Mouse (Mus musculus) olfactory bulb, adult 2 months (tissue): Measurements from ENCODE around the gene Henmt1. TPM values are rescaled to one million over a fixed set of nuclear protein-coding genes. Genes with fewer than 3 reads are reported as not detected.
A peak's percentile ranks its signal among the peaks of the same experiment; 100 is the strongest.

Experiments
- H3K27ac ChIP-seq: fragments of 200-500 bp; 2 replicates; pipeline ENCODE4 v1.5.1; 2012; ENCODE audit warnings: low read depth, low read length; ENCODE audit not compliant: insufficient read depth
- H3K4me1 ChIP-seq: fragments of 200-500 bp; 2 replicates; pipeline ENCODE4 v1.6.1; 2012; ENCODE audit warnings: low read length; ENCODE audit not compliant: control insufficient read depth, insufficient read depth
- H3K4me3 ChIP-seq: fragments of 200-500 bp; 2 replicates; pipeline ENCODE4 v1.5.1; 2012; ENCODE audit warnings: mild to moderate bottlenecking, low read depth, low read length, moderate library complexity; ENCODE audit not compliant: insufficient read depth
- CTCF ChIP-seq: fragments of 200-500 bp; IDR thresholded peaks from 2 replicates; pipeline ENCODE4 v1.5.1; 2012; ENCODE audit warnings: low read depth, mild to moderate bottlenecking, low read length, moderate library complexity; ENCODE audit not compliant: insufficient read depth
- POLR2A ChIP-seq: fragments of 200-500 bp; IDR thresholded peaks from 2 replicates; pipeline ENCODE4 v1.6.1; 2012; ENCODE audit warnings: mild to moderate bottlenecking, low read depth, low read length, moderate library complexity; ENCODE audit not compliant: insufficient read depth
- WGBS: fragments of 180-500 bp; shearing (Covaris S2); methylation state at CpG from one replicate; pipeline ENCODE4 v1.1.7; 2018; 5-methylcytosine and 5-hydroxymethylcytosine counted together
- polyA plus RNA-seq: library from polyadenylated mRNA; stranded (reverse); fragments of >200 nt; gene quantifications from 2 replicates; pipeline ENCODE4 v1.2.4, GENCODE M21; 2012; ENCODE audit warnings: low replicate concordance; ENCODE audit not compliant: missing spikeins, insufficient read depth, insufficient read length

The Henmt1 gene
- polyA plus RNA-seq, 1 experiment, result not detected

DNA sequence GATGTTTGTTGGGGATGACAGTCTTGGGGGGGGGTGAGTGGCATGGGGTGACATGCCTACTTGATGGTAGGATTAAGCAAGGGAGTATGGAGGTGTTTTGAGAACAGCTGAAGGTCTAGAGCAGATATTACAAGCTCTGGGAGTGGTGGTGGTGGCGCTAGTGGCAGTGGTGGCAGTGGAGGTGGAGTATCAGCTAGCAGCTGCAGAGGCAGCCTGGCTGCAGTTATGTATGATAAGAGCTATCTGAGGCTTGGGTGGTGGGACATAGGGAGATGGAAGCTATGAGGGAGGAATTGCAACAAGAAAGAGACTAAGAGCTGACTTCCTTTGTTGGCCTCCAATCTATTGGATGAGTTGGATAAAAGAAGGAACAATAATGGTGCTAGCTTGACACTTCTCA lies 17.9 kb upstream of the Henmt1 start:
- H3K4me1 ChIP-seq, result no peaks in the 10 kb centered on the region
- no peak overlapping the region for H3K4me3 ChIP-seq
- no peak for TF ChIP-seq POLR2A
- no peak for TF ChIP-seq CTCF
- H3K27ac ChIP-seq, result no peak overlapping the region
- WGBS, result 97% methylated on average over 1 of the region's 1 CpGs

DNA sequence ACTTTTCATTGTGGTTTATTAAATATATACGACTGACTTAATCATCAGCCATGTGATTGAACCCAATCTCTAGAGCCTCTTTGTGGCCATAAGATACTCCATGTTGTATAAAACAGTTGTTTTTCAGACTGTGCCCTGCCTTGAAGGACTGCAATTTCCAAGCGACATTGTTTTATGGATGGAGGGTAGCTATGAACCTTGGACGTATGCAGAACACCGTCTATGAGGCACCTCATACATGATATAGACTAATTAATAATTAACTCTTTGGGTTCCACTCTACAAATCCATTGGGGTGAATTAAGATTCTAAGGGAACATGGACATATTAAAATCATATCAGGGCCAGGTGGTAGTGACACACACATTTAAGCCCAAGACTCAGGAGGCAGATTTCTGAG lies 14.0 kb upstream of the Henmt1 start:
- H3K27ac ChIP-seq, result no peak overlapping the region
- TF ChIP-seq CTCF, result no peak
- TF ChIP-seq POLR2A, result no peak
- H3K4me3 ChIP-seq, result no peak overlapping the region
- no peaks in the 10 kb centered on the region for H3K4me1 ChIP-seq
- 92% methylated on average over 4 of the region's 4 CpGs for WGBS

DNA sequence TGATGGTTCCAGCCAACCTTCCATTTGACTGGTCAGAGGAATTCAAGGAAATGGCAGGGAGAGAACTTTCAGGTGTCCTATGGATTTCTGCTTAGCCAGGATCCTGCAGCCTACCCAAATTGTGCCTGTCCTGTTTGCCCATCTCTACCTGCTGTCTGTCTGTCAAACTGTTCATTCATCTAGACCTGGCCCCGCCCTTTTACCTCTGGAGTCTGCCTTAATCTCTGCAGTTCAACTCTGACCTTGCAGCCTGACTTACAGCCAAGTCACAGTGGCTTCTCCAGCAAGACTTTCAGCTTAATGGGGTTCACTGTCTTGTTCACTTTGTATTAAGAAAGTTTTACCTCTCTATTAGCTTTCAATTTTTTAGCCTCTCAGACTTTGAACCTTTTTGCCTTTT lies 13.4 kb upstream of the Henmt1 start:
- 89% methylated on average over 1 of the region's 1 CpGs for WGBS
- no peak overlapping the region for H3K27ac ChIP-seq
- no peaks in the 10 kb centered on the region for H3K4me1 ChIP-seq
- no peak overlapping the region for H3K4me3 ChIP-seq
- TF ChIP-seq POLR2A (no peak), CTCF (no peak)

DNA sequence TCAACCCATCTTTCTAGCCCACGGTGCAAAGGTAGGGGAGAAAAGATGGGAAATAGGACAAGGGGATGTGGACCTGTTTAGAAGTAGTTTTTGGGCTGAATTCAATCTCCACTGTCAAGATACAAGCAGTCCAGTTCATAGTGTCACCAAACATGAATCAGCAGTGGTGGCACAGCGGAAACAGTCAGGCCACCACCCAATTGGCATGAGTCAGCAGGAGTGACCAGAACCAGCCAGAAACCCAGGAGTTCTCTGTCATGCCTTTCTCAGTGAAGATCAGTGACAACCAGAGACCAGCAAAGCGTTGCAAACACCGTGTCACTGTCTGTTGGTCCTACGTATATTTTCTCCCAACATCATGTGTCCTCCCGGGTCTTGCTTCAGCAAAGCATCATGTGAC lies 6.1 kb upstream of the Henmt1 start:
- no peak for TF ChIP-seq CTCF
- Histone ChIP-seq H3K4me3 (no peak overlapping the region), H3K4me1 (no peaks in the 10 kb centered on the region), H3K27ac (no peak overlapping the region)
- WGBS, result 97% methylated on average over 6 of the region's 6 CpGs

DNA sequence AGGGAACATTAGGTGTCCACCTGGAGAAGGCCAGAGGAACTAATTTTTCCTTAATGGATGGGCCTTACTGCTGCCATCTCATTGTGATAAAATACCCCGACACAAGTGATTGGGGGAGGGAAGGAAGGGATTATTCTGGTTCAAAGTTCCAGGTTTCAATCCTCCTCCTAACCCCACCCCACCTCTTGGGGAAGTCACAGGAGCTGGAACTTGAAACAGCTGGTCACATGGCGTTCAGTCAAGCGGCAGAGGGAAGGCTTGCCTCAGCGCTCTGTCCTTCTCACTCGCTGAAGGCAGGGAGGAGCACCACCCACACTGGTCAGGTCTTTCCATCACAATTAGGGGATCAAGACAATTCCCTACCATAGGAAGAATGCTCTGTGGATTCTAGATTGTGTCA lies 982 bp upstream of the Henmt1 start:
- H3K4me3 ChIP-seq, result no peak overlapping the region
- H3K4me1 ChIP-seq, result peaks cover 5% of the 10 kb centered on the region; the same call in 1 of the 2 replicates
- TF ChIP-seq CTCF (no peak), POLR2A (no peak)
- H3K27ac ChIP-seq, result no peak overlapping the region
- 91% methylated on average over 5 of the region's 5 CpGs for WGBS

DNA sequence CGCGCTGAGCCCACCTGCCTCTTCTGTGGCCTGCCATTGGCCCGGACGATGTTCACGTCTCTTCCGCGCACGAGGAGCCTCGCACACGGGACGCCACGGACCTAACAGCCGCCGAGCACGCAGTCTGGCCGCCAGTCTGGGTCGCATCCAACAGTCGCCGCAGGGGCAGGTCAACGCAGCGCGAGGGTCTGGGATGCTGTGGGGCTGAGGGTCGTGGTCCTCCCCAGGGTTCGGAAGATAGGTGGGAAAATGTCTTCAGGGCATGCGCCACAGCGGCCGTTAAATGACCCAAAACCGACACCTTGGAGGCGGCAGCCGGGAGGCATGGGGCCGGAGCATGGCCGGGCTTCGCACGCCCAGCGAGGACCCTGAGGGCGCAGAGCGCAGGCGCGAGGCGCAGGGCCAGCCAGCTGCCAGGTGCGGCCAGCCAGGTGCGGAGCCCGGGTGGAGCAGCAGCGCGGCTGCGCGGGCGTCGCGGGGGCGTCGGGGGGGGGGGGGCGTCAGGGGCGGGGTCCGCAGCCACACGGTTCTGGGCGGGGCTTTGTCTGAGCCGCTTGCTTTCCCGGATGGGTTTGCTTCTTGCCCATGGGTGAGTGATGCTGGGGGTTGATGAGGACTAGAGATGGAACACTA lies 444 bp downstream of the Henmt1 start, which contains the start of gene Gm9857:
Gm9857 (minus strand) TSS at position 445 of the 633 bp plus-strand sequence.
- WGBS, result 50% methylated on average over 59 of the region's 59 CpGs
- 0 out of 2 replicates have a peak within 1 kb of the TSS, but pooled peaks have one; percentile 3 for H3K27ac ChIP-seq

DNA sequence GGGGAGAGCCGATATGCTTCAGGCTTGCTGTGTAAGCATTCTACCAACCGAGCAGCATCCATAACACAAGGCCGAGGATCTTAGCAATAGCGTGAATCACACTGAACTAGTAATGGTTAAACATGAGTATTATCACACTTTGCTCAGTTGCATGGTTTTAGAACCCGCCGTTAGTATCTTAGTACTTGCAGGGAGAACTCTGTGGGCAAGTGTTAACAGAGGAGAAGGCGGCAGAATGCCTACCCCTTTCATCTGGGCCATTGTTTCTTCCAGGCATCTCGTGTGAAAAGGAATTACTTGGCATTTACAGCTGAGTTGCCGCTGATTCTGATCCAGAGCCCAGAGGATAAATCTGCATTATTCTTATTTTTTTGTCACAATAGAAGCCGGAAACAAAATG lies 1.3 kb downstream of the Henmt1 start:
- WGBS, result 30% methylated on average over 10 of the region's 10 CpGs
- 0 out of 2 replicates have a peak overlapping the region, but pooled peaks have one; percentile 3 for H3K27ac ChIP-seq
- TF ChIP-seq POLR2A (no peak), CTCF (no peak)
- no peak overlapping the region for H3K4me3 ChIP-seq
- H3K4me1 ChIP-seq, result peaks cover 5% of the 10 kb centered on the region; the same call in 1 of the 2 replicates

More for the DNA sequence above, 444 bp downstream of the Henmt1 start, which contains the start of gene Gm9857:
- peak within 1 kb of the TSS; percentile 34 for H3K4me3 ChIP-seq
- TF ChIP-seq CTCF, result no peak
- no peak for TF ChIP-seq POLR2A
- peaks cover 5% of the 10 kb centered on the region; the same call in 1 of the 2 replicates for H3K4me1 ChIP-seq

DNA sequence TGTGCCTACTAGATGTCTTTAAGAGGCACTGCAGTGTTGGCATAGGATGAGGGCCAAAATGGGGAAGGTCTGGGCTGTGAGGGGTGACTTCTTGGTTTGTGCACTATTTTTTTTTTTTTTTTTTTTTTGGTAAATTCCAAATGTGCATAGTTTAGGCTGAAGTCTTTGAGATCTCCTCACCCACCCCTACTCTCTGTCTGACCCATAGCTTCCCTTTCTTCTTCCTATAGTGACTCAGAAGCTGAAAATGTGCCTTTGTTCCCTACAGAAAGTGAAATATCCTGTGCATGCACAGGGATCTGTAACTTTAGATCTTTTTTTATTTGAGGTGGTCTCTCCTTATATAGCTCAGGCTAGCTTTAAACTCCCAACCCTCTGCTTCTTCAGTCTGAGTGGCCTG lies 18.3 kb downstream of the Henmt1 start:
- peaks cover 19% of the 10 kb centered on the region; the same call in 1 of the 2 replicates for H3K4me1 ChIP-seq
- H3K27ac ChIP-seq, result no peak overlapping the region
- no peak overlapping the region for H3K4me3 ChIP-seq
- TF ChIP-seq CTCF (no peak), POLR2A (no peak)

DNA sequence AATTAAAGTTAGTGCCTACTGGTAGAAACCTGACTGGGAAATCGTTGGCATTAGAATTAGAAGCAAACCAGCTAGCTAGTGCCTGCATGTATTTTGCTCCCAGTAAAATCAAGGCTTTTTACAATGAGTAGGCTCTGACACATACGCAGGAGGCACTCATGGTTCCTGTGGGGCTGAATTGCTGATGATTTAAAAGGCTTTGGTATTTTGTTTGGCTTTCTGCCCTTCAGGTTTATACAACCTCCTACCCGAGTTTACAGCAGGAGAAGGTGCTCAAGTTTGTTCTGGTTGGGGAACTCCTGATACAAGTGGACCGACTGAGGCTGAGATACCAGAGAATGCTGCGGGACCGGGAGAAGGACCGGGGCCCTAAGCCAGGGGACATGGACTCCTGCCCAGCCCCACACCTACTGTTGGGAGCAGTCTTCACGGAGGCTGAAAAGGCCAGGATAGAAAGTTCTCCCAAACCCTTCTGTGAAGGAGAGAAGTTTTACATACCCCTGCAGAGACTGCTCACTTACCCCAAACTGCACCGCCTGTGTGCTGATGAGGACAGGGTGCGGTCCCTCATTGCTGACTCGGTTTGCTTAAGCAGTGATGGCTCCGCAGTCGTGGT lies 20.1 kb downstream of the Henmt1 start:
- peaks cover 20% of the 10 kb centered on the region; the same call in 1 of the 2 replicates for H3K4me1 ChIP-seq
- TF ChIP-seq CTCF (no peak), POLR2A (no peak)
- WGBS, result 71% methylated on average over 13 of the region's 13 CpGs
- H3K4me3 ChIP-seq, result no peak overlapping the region
- H3K27ac ChIP-seq, result no peak overlapping the region

DNA sequence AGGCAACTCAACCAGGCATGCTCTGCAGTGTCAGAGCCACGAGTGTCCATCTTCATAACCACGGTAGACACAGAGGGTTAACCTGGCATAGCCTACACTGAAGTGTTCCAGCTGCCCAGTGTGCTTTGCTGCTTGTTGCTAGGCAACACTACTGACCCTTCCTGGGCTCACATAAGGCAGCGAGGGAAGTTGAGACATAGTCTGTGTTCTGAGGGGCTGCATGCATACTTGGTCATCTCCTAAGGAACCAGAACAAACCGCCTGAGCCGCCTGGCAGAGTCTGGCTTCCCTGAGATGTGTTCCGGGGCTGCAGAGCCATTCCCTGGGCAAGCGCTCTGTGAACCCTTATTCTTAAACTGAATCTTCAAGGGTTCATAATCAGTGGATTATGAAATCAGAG lies 21.6 kb downstream of the Henmt1 start:
- H3K27ac ChIP-seq, result no peak overlapping the region
- peaks cover 20% of the 10 kb centered on the region; the same call in 1 of the 2 replicates for H3K4me1 ChIP-seq
- TF ChIP-seq POLR2A, result no peak
- no peak for TF ChIP-seq CTCF
- 40% methylated on average over 7 of the region's 7 CpGs for WGBS
- no peak overlapping the region for H3K4me3 ChIP-seq
